Comparison of ENCODE assay signal across 23 mouse cellular contexts in the genomic region with DNA sequence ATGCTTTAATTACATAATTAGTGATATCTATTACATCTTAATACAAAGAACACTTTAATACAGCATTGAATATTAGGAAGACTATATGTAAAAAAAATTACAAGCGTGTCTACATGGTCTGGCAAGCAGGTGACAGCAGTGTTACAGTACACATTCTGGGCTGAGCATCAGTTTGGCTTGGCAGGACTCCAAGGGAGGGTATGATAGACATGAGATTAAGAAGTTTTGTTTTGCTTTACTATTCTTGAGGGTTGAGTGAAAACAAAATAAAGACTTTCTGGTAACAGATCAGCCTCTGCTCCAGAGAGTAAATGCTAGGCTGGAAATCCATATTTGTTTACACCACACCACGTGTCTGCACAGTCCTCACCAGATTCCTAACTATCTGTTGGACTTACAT. TPM values are rescaled to one million over a fixed set of nuclear protein-coding genes. Genes with fewer than 3 reads are reported as not detected.
DNase-seq lines count a peak whose midpoint lies in the region; ATAC-seq lines count a peak whose summit lies in the region.
"Had no signal": no experiment of that assay in that cellular context is flagged by ENCODE, and none has a peak within 500 bp of the region (broad histone marks: within the 10 kb centered on the region; RNA-seq: fewer than 3 reads in every experiment).

No protein-coding gene starts in this region.

- no peaks in the 10 kb centered on the region for H3K9me3 ChIP-seq in kidney, embryonic 15.5 days (replicated peaks)
- H3K9me3 ChIP-seq: embryonic facial prominence, embryonic 15.5 days; forebrain, embryonic 10.5 days; heart, embryonic 13.5 days; liver, embryonic 12.5 days; megakaryocyte, embryonic 14.5 days; stomach, embryonic 15.5 days had no signal

- peaks cover 31% of the 10 kb centered on the region for H3K36me3 ChIP-seq in kidney, embryonic 15.5 days
- H3K36me3 ChIP-seq: stomach, embryonic 15.5 days had no signal

- 59% methylated on average over 2 of the region's 2 CpGs for WGBS in kidney, embryonic 15.5 days

- peak; percentile 30 for DNase-seq in kidney, postnatal 10 days
- DNase-seq in lung, postnatal 36 days = peak; percentile 29
- no peak for DNase-seq in lung, postnatal 25 days (ENCODE audit: low spot score)
- DNase-seq in NIH3T3 (ENCODE audit: low read depth) (peak; percentile 37), liver (no peak)
- no peak for DNase-seq in thymus, postnatal 14 days
- DNase-seq: adrenal gland, postnatal 36 days; cerebellum, adult 9-10 months; gastrocnemius, adult 2 months; layer of hippocampus, adult 9-11 months; retina, postnatal 1 day; thymus, adult 18-20 months had no signal

- H3K9ac ChIP-seq in kidney, embryonic 15.5 days = no peak overlapping the region
- H3K9ac ChIP-seq: embryonic facial prominence, embryonic 15.5 days; heart, embryonic 13.5 days; hindbrain, embryonic 14.5 days; liver, embryonic 12.5 days; stomach, embryonic 15.5 days had no signal

- no peaks in the 10 kb centered on the region for H3K4me1 ChIP-seq in kidney, embryonic 15.5 days
- H3K4me1 ChIP-seq: liver, embryonic 12.5 days; megakaryocyte, embryonic 14.5 days; stomach, embryonic 15.5 days had no signal

- ATAC-seq in kidney, embryonic 15.5 days (replicated peaks; ENCODE audit: low FRiP score) = no peak
- ATAC-seq: CD4-positive, CD25-positive, alpha-beta regulatory T cell, adult 4 months; intestine, embryonic 16.5 days; liver, embryonic 12.5 days had no signal

- no peaks in the 10 kb centered on the region for H3K27me3 ChIP-seq in kidney, embryonic 15.5 days
- H3K27me3 ChIP-seq: embryonic facial prominence, embryonic 15.5 days; heart, embryonic 13.5 days; liver, embryonic 12.5 days; megakaryocyte, embryonic 14.5 days; stomach, embryonic 15.5 days had no signal

- H3K4me3 ChIP-seq in kidney, embryonic 15.5 days (replicated peaks) = no peak overlapping the region
- H3K4me3 ChIP-seq: embryonic facial prominence, embryonic 15.5 days; forebrain, embryonic 10.5 days; gastrocnemius, adult 2 months; heart, embryonic 13.5 days; left cerebral cortex, adult 2 months; liver, embryonic 12.5 days; megakaryocyte, embryonic 14.5 days; stomach, embryonic 15.5 days had no signal

- no peak overlapping the region for H3K4me2 ChIP-seq in kidney, embryonic 15.5 days
- H3K4me2 ChIP-seq: embryonic facial prominence, embryonic 15.5 days; heart, embryonic 13.5 days; hindbrain, embryonic 14.5 days; liver, embryonic 12.5 days; stomach, embryonic 15.5 days had no signal

- no peak overlapping the region for H3K27ac ChIP-seq in kidney, embryonic 15.5 days
- H3K27ac ChIP-seq: embryonic facial prominence, embryonic 15.5 days; forebrain, embryonic 10.5 days; gastrocnemius, adult 2 months; heart, embryonic 13.5 days; hindbrain, embryonic 14.5 days; left cerebral cortex, adult 2 months; liver, embryonic 12.5 days; stomach, embryonic 15.5 days had no signal

RNA-seq across cellular contexts. Expression of gene Fam204a, which starts 8.5 kb away (rescaled TPM):
- polyA plus RNA-seq in kidney, embryonic 15.5 days (2015; fragmentation: Nextera tagmentation; extraction: Ambion mirVana) = 52.5 and 58.3 TPM in 2 replicates

Comparison
In these comparisons a context has a peak if more than half of its experiments do, and no peak if none do; other contexts are left out.
1. DNase-seq: peak in kidney, postnatal 10 days (single experiment), lung, postnatal 36 days (single experiment) and NIH3T3 (single experiment); none in lung, postnatal 25 days (single experiment), thymus, postnatal 14 days (single experiment) and liver (single experiment).